Mouse (Mus musculus) heart, postnatal 0 days (tissue): ENCODE data around the gene Slc16a2. TPM values are rescaled to one million over a fixed set of nuclear protein-coding genes. Genes with fewer than 3 reads are reported as not detected.
"Not testable (repeated sequence)": the region's sequence is repeated elsewhere in the genome, so short reads cannot be mapped to it uniquely, and the experiment has no call there.

Source experiments
- ATAC-seq: fragments of 200-750 bp; cut with Nextera tagmentation; 2 replicates; pipeline ENCODE4 v1.8.0; 2017; ENCODE audit warnings: low read depth, moderate number of reproducible peaks, moderate library complexity; ENCODE audit not compliant: insufficient read depth
- DNase-seq: peaks from one replicate; pipeline ENCODE4 v3.0.0-alpha.2; 2016; ENCODE audit warnings: low spot score
- H3K27ac ChIP-seq: fragments of 300-500 bp; sonication (generic); 2 replicates; pipeline ENCODE4 v1.5.1; 2014; ENCODE audit warnings: low read depth, mild to moderate bottlenecking
- H3K27me3 ChIP-seq: fragments of 300-500 bp; sonication (generic); 2 replicates; pipeline ENCODE4 v1.6.1; 2014; ENCODE audit warnings: low read length, mixed read lengths; ENCODE audit not compliant: control insufficient read depth, insufficient read depth
- H3K36me3 ChIP-seq: fragments of 300-500 bp; sonication (generic); replicated peaks from 2 replicates; pipeline ENCODE4 v1.6.1; 2014; ENCODE audit warnings: low read length, mixed read lengths; ENCODE audit not compliant: control insufficient read depth, insufficient read depth
- H3K4me1 ChIP-seq: fragments of 300-500 bp; sonication (generic); 2 replicates; pipeline ENCODE4 v1.6.1; 2014; ENCODE audit warnings: antibody characterized with exemption; ENCODE audit not compliant: control insufficient read depth, insufficient read depth
- H3K4me2 ChIP-seq: fragments of 300-500 bp; sonication (generic); 2 replicates; pipeline ENCODE4 v1.6.1; 2014; ENCODE audit warnings: low read depth, mild to moderate bottlenecking, low read length, moderate library complexity
- H3K4me3 ChIP-seq: fragments of 300-500 bp; sonication (generic); 2 replicates; pipeline ENCODE4 v1.5.1; 2014; ENCODE audit warnings: low read depth, low read length
- H3K9ac ChIP-seq: fragments of 300-500 bp; sonication (generic); replicated peaks from 2 replicates; pipeline ENCODE4 v1.6.1; 2014; ENCODE audit warnings: low read depth, low read length, mixed read lengths
- H3K9me3 ChIP-seq: fragments of 300-500 bp; sonication (generic); replicated peaks from 2 replicates; pipeline ENCODE4 v1.6.1; 2016; ENCODE audit warnings: low read length; ENCODE audit not compliant: control insufficient read depth
- CTCF ChIP-seq: IDR thresholded peaks from 2 replicates; pipeline ENCODE4 v1.5.1; 2016; ENCODE audit warnings: antibody characterized with exemption, control low read depth, low read depth
- EP300 ChIP-seq: IDR thresholded peaks from 2 replicates; pipeline ENCODE4 v1.6.1; 2016; ENCODE audit warnings: antibody characterized with exemption, low read depth
- WGBS: fragments of 180-500 bp; shearing (Covaris S2); extraction: QIAGEN DNeasy Blood & Tissue Kit; methylation state at CpG from one replicate; pipeline ENCODE4 v1.1.7; 2014; 5-methylcytosine and 5-hydroxymethylcytosine counted together
- polyA plus RNA-seq: library from polyadenylated mRNA; unstranded; fragments of >200 nt; fragmentation: Nextera tagmentation; extraction: Ambion mirVana; gene quantifications from 2 replicates; pipeline ENCODE4 v1.2.1, GENCODE M21; 2015
- total RNA-seq: library from RNA; depleted of rRNA; stranded (reverse); fragments of >200 nt; gene quantifications from 2 replicates; pipeline ENCODE4 v1.2.3, GENCODE M21; 2014; ENCODE audit warnings: low replicate concordance

Slc16a2 gene
- total and polyA plus RNA-seq, 2 experiments from 2014 or later: 14.1 to 23.2 TPM

GRCm38 (mm10) chrX:103688551-103688950, 133.2 kb downstream of the Slc16a2 start:
- no peaks in the 10 kb centered on the region for H3K36me3 ChIP-seq
- ATAC-seq (no peak), DNase-seq (no peak)
- no peak overlapping the region for H3K9ac ChIP-seq
- H3K27me3 ChIP-seq: peaks cover 39% of the 10 kb centered on the region; the same call in 1 of the 2 replicates
- no peak overlapping the region for H3K27ac ChIP-seq
- no peaks in the 10 kb centered on the region for H3K9me3 ChIP-seq
- 70% methylated on average over 2 of the region's 2 CpGs for WGBS
- no peak overlapping the region for H3K4me2 ChIP-seq
- no peaks in the 10 kb centered on the region for H3K4me1 ChIP-seq
- TF ChIP-seq EP300 (no peak), CTCF (no peak)
- no peak overlapping the region for H3K4me3 ChIP-seq

DNA sequence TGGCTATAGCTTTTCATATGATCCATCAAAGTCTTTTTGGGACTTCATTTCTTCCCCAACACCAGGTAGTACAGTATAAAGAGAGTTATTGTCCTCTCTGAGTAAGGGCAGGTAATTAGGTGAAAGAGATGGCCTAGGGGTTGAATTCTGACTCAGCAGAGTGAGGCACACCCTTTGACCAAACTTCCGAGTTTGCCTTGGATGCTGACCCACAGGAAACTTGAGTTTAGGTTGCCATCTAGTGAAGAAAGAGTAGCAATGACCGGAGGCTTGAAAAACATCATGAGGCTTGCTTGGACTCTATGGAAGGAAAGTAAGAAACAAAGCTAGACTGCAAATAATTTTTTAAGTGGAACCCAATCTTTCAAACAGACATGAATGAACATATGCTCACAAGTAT, 147.1 kb downstream of the Slc16a2 start:
- Histone ChIP-seq H3K4me2 (no peak overlapping the region), H3K4me1 (no peaks in the 10 kb centered on the region), H3K27me3 (peaks cover 4% of the 10 kb centered on the region; the same call in 1 of the 2 replicates), H3K27ac (no peak overlapping the region), H3K9ac (no peak overlapping the region), H3K36me3 (no peaks in the 10 kb centered on the region), H3K9me3 (no peaks in the 10 kb centered on the region), H3K4me3 (no peak overlapping the region)
- TF ChIP-seq EP300 (no peak), CTCF (peak; percentile 48)
- 17% methylated on average over 2 of the region's 2 CpGs for WGBS
- ATAC-seq (no peak), DNase-seq (peak; percentile 63)

- Histone ChIP-seq H3K4me3 (no peak overlapping the region), H3K9me3 (no peaks in the 10 kb centered on the region), H3K4me2 (no peak overlapping the region), H3K4me1 (no peaks in the 10 kb centered on the region), H3K27me3 (peaks cover 4% of the 10 kb centered on the region; the same call in 1 of the 2 replicates), H3K27ac (no peak overlapping the region), H3K36me3 (no peaks in the 10 kb centered on the region), H3K9ac (no peak overlapping the region)
- ATAC-seq (no peak), DNase-seq (no peak)
- TF ChIP-seq CTCF (no peak), EP300 (no peak)
- WGBS: 75% methylated on average over 3 of the region's 3 CpGs
Observed at GRCm38 (mm10) chrX:103673761-103674160, 148.0 kb downstream of the Slc16a2 start.

DNA sequence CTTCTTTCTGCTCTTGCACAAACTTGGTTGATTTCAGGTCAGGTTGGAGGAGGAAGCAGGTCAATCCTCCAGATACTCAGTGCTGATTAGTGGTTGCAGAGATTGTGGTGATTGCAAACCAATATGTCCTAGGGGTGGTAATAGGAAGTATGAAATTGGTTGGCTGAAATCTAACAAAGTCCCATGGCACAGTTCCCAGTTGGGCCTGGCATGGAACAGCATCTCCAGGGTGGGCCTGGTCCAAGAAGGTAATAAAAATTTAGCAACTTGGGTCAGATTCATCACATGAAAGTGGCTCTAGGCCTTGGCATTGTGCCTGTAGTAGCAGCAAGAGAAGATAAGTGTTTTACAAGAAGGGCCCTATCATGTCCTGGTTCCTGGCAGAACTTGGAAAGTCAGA, 151.5 kb downstream of the Slc16a2 start:
- no peak for DNase-seq
- Histone ChIP-seq H3K27ac (no peak overlapping the region), H3K27me3 (no peaks in the 10 kb centered on the region), H3K4me2 (no peak overlapping the region), H3K4me3 (no peak overlapping the region), H3K9ac (no peak overlapping the region), H3K9me3 (no peaks in the 10 kb centered on the region), H3K4me1 (no peaks in the 10 kb centered on the region), H3K36me3 (no peaks in the 10 kb centered on the region)
- no peak for ATAC-seq
- TF ChIP-seq EP300 (no peak), CTCF (no peak)

GRCm38 (mm10) chrX:103664445-103664844, 157.3 kb downstream of the Slc16a2 start:
- H3K9me3 ChIP-seq, H3K27ac ChIP-seq, H3K27me3 ChIP-seq, H3K9ac ChIP-seq, H3K36me3 ChIP-seq, H3K4me3 ChIP-seq, H3K4me2 ChIP-seq, DNase-seq, ATAC-seq, H3K4me1 ChIP-seq: not testable (repeated sequence)
- WGBS: 62% methylated on average over 10 of the region's 10 CpGs

DNA sequence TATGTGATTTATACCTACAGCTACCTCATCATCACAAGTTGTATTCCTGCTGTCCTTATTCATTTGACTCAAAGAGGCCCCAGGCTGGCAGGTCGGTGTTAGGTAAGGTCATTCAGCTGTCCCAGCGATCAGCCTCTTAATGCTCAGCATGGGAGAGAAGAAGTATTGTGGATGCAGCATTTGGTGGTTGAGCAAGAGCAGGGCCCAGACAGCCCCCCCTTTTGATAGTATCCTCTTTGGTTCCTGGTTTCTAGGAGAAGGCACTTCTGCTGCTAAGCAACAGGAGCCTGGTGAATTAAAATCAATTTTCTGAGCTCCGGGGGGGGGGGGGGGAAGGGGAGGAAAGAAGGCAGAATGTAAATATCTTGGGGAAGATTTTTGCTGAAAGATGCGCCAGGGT, 162.8 kb downstream of the Slc16a2 start:
- Histone ChIP-seq H3K27ac (no peak overlapping the region), H3K9me3 (no peaks in the 10 kb centered on the region), H3K36me3 (no peaks in the 10 kb centered on the region), H3K4me1 (no peaks in the 10 kb centered on the region), H3K9ac (no peak overlapping the region), H3K4me2 (no peak overlapping the region), H3K27me3 (peaks cover 16% of the 10 kb centered on the region; the same call in 1 of the 2 replicates), H3K4me3 (no peak overlapping the region)
- DNase-seq: no peak
- ATAC-seq: no peak
- TF ChIP-seq EP300: no peak
- TF ChIP-seq CTCF: no peak
- WGBS: 75% methylated on average over 3 of the region's 4 CpGs
